Mouse (Mus musculus) cerebellum, adult 9-11 months (tissue): ENCODE results near the gene Palm3.

Source experiments
- DNase-seq: peaks from one replicate; pipeline ENCODE4 v3.0.0; 2022

Gene Palm3

DNA sequence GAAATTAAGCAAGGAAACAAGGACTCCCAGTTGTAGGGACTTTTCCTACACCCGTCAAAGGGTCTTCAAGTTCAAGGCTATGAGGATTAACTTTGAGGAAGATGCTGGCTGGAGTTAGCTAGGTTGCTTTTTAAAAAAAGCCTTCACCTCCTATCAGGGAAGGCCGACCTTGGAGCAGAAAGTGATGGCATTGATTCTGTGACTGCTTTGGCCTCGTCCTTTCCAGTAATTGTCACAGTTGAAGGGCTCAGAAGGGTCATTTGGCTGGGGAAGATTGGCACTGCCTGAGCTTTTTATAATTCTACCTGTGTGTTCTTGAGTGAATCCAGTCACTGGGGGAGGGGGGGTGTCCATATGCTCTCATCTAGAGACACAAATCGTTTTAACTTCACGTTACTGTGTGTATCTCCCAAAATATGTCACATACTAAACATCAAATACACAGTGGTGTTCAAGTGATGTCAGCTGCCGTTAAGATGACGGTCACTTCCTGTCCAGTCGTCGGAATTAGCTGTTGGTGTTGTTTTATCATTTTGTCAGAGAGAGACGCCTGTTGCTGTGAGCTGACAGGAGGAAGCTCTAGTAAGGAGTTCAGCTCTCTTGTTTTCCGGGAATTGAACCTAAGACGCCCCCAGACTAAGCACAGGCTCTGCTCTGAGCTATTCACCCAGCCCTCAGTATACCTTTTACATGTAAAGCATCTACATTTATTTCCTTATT lies 47.2 kb downstream of the Palm3 start:
- no peak for DNase-seq

DNA sequence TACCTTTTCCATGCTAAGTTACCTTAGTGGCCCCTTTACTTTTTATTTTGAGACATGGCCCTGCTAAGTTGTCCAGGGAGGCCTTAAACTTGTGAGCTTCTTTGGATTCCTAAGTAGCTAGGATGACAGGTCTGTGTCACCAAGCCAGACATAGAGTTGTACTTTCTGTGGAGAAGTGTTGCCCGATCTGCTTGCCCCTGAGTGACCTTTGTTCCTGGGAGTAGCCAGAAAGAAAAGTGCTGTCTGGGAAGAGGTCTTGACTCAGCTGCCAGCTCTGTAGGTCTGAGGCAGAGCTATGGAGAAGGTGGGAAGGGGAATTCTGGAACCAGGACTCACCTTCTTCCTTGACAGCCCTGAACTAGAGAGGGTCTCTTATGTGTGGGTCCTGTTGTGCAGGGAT lies 47.9 kb downstream of the Palm3 start:
- DNase-seq: no peak

DNA sequence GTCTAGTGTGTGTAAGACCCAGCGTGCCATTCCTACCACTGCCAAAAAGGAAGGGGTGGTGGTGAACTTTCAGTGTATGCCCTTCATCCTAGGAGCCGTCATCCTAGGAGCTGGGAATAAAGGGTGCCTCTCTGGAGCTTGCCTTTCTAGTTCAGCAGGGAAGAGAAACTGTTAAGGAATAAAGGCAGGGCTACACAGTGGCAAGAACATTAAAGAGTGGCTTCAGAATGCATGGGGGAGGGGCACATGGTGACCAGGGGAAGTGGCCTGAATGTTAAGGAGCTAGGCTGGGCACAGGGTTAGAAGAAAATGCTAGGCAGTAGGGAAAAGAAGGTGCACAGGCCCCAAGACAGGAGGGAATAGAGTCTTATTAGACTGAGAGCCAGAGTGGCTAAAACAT lies 48.5 kb downstream of the Palm3 start:
- no peak for DNase-seq

DNA sequence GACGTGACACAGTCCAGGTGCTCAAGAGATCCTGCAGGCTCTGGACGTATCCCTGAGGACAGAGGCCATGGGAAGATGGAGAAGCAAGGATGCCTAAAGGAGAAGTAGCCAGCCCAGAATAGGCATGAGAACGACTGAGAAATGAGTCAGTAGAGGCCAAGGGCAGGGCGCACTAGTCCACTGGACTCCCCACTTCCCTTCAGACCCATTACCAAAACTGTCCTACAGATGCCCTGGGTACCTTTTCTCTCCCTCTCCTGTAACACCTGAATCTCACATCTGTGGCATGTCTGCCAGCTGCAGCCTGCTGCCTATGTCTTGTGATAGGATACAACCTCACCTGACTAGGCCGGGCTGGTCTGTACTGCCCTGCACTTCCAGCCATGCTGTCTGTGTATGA lies 49.0 kb downstream of the Palm3 start:
- no peak for DNase-seq

DNA sequence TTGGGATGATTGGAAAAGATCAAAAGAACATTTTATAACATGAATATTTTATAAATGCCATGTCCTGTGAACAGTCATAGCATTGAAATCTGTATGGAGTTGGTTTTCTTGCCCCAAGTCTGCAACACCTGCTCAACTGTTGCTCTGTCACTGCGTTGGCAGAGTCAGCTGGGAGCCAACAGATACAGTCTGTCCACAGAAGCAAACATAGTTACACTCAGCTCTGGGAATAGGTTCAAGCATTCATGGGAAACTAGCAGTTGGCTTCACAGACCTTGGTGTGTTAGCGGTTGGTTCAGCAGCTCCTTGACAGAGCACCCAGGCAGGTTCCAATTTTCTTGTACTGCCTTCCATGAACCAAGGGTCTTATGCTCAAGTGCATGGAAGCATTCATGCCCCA lies 49.4 kb downstream of the Palm3 start:
- DNase-seq: no peak

DNA sequence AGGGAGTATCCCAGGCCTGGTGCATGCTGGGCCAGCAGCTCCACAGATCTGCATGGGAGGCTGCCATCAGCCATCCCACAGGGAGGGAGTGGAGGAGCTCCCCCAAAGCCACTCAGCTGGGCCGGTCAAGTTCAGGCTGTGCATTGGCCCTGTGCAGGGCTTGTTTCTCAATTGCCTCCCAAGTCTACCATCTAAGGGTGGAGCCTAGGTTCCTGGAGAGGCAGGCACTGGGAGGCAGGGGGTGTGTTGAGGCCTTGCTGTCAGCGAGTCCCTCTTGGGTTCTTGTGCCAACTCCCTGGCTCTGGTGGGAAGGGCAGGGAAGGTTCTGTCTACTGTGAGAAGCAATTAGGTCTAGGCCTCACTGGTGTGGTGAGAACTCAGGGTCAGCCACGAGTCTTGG lies 50.6 kb downstream of the Palm3 start:
- DNase-seq: no peak

- no peak for DNase-seq
Measured at GRCm38 (mm10) chr8:84072321-84072720, 51.0 kb downstream of the Palm3 start.

DNA sequence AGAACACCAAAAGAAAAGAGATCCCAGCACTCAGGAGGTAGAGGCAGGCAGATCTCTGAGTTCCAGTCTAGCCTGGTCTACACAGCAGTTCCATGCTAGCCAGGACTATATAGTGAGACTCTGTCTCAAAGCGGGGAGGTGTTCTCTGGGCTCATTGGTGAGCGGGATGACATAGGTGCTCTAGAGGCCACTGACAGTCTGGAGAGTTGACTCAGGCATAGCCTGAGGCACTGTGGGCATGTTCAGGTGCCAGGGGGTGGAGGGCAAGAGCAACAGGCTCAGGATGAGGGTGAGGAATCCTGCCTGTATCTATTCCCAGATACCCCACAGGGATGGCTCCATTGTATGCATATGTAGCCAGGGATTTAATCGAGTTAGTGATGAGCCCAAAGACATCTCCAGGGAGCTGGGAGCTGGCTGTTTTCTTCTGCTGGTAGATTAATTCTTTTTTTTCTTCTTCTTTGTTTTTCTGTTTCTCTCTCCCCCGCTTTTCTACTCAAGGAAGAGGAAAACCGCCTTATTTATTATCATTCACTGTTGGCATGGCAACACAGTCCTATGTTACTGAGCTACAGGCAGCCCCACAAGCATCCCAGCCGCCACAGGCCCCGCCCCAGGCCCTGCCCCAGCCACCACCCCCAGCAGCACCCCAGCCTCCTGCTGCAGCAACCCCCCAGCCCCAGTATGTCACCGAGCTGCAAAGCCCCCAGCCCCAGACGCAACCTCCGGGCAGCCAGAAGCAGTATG lies 52.1 kb downstream of the Palm3 start:
- no peak for DNase-seq

DNA sequence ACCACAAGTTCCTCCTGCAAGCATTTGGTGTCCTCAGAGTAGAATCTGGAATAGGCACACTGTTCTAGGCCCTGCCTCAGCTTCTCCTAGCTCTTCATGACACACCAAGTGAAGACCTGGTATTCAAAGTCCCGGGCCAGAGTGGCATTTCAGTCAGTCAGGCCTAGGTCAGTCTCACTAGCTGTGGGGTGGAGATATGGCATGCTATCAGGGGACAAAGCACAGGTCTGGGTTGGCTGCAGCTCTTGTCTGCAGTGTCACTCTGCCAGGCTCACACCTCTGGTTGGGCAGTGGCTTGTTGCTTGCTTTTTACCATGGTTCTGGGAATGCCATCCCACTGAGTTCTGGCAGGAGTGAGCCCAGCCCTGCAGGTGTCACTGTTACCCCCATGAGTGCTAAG lies 55.1 kb downstream of the Palm3 start:
- no peak for DNase-seq

- no peak for DNase-seq
Measured at GRCm38 (mm10) chr8:84076849-84077248, 55.6 kb downstream of the Palm3 start.

- no peak for DNase-seq
Measured at GRCm38 (mm10) chr8:84079206-84079605, 57.9 kb downstream of the Palm3 start.
